Mouse (Mus musculus) cerebellum, adult 8-10 months (tissue): ENCODE data around the gene Sertad1.

Experiments used
- DNase-seq: peaks from one replicate; pipeline ENCODE4 v3.0.0; 2022

Gene Sertad1

DNA sequence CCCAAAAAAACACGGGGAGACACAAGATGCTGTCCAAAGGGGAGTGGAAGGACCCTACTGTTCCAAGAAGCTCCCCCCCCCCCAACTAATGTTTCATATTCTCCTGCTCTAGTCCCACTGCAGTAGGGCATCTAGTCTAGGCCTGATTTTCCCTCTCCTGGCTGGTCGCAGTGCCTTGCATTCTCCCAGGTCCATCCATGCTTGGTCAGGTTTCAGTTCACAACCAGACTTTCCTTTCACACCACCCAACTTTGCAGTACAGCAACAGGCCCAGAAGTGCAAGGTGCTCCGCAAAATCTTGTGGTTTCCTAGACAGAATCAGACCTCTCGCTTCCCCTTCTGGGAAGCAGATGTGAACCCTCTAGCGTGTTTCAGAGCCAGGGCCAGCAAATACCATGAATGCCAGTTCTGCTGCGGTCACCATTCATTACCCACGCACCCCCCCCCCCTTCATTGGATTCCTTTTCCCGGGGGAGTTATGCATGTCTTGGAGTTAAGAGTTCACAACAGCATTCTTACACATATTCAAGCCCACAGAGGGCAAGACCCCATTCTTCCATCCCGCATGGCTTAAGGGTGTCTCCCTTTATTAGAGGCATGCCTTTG, 20.2 kb downstream of the Sertad1 start:
- no peak for DNase-seq

DNA sequence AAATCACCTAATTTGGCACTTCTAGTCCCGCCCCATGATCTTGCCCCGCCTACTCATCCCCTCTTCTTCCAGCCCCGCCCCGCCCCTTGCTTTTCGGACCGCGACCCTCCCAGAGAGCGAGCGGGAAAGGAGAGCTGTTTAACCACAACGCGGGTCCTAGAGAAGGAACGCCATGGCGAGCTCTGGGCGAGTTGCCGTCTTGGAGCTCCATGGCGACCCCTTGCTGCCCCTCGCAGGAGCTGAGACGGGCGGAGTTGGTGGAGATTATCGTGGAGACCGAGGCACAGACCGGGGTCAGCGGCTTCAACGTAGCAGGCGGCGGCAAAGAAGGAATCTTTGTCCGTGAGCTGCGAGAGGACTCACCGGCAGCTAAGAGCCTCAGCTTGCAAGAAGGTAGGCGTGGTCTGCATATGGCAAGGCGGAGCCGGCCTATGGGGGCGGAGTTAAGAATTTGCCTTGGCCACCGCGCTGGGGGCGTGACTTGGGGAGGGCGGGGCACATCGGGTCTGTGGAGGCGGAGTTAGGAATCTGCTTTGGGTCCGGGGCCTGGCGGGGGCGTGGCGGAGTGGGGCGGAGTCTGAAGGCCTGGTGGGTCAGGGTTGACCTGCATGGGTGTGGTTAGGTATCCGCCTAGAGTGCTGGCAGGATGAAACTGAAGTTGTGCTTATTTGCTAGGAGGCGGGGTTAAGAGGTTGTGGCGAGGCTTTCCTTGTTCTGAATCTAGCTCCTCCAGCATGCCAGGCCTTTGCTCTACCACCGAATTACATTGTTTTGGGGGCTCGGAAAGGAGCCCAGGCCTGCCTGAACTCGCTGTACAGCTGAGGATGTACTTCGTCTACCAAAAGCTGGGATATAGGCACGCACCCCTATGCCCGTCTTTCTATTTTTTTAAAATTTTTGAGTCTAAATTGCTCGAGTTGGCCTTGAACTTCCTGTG, 21.3 kb downstream of the Sertad1 start:
- peak; percentile 94 for DNase-seq

DNA sequence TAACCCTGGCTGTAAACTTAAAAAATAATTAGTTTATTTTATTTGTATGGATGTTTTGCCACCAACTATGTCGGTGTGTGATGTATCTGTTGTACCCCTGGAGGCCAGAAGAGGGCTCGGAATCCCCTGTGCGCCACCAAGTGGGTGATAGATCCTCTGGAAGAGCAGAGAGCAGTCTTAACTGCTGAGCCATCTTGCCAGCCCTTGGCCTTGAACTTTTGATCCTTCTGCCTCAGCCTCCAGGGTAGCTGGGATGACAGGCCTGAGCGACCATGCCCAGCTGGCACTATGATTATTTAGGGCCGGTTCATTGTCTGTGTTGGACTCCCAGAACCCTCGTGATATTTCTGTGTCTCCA, 21.9 kb downstream of the Sertad1 start:
- peak; percentile 54 for DNase-seq

DNA sequence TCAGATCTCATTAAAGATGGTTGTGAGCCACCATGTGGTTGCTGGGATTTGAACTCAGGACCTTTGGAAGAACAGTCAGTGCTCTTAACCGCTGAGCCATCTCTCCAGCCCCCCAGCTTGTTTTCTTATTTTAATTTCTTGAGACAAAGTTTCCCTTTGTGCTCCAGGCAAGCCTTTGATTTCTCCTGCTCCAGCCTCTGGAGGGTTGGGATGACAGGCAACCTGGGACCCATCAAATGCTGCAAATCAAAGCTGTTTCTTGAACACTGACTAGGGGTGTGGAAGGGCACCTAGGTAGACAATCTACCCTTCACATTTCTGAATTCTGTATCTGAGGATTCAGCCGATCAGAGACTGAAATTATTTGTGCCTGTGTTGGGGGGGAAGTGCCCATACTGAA, 24.1 kb downstream of the Sertad1 start:
- DNase-seq: no peak

GRCm38 (mm10) chr7:27514961-27515360, 28.3 kb downstream of the Sertad1 start:
- no peak for DNase-seq

DNA sequence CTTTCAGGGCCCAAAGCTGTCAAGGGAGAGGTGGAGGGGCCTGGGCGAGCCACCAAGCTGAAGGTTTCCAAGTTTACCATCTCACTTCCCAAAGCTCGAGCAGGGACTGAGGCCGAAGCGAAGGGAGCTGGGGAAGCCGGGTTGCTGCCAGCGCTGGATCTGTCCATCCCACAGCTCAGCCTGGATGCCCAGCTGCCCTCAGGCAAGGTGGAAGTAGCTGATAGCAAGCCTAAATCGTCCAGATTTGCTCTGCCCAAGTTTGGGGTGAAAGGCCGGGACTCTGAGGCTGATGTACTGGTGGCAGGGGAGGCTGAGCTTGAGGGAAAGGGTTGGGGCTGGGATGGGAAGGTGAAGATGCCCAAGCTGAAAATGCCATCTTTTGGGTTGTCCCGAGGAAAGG, 31.6 kb downstream of the Sertad1 start:
- no peak for DNase-seq

DNA sequence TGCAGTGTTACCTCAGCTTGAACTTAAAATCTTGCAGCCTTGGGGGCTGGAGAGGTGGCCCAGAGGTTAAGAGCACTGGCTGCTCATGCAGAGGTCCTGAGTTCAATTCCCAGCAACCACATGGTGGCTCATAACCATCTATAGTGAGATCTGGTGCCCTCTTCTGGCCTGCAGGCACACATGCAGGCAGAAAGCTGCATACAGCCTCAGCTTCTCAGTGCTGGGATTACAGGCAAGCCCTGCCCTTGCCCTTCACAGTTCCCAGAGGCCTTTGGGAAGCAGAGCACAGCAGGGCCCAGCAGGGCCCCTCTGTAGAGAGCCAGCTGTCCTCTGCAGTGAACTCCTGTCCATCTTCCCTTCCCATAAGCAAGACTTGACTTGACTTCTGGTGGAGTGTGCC, 33.4 kb downstream of the Sertad1 start:
- DNase-seq: no peak

DNA sequence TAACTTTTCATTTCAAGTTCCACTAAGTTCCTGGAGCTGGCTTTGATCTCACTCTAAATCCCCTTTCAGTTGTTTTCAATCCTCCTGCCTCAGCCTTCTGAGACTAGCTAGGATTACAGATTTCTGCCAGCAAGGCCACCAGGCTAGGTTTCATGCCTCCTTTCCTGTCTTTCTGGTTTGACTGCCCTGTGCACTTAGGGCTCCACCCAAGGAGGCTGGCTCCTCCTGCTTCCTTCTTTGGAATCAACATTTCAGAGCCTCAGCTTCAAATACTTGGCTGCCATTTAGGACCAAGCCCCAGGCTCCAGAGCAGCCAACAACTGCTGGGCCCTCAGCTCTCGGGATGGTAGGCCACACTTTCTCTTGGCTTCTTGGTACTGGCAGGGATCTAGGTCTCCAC, 33.9 kb downstream of the Sertad1 start:
- DNase-seq: no peak

DNA sequence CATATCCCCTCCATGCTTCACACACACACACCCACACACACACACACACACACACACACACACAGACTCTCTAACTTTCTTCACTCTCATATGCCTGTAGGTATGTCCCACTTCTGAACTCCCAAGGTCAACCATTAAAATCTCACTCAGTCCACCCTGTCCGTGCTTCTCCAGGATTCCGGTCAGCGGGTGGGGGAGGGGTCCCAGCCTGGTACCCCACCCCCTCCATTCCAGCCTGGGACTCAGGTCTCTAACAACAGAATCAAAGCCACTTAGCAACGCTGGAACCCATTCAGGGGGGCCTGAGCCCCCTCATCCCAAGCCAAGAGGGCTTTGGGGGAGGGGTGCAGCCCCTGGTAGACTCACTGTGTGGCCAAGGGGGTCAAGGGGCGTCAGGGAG, 36.3 kb downstream of the Sertad1 start, which contains the start of gene Hipk4:
TSS of gene Hipk4 (plus strand) at position 301 of the 400 bp plus-strand sequence.
- DNase-seq: no peak

- DNase-seq: no peak
Observed at GRCm38 (mm10) chr7:27523805-27524204, 37.1 kb downstream of the Sertad1 start.

- peak; percentile 77 for DNase-seq
Observed at GRCm38 (mm10) chr7:27526039-27526827, 39.5 kb downstream of the Sertad1 start.

- no peak for DNase-seq
Observed at GRCm38 (mm10) chr7:27529070-27529469, 42.4 kb downstream of the Sertad1 start.

DNA sequence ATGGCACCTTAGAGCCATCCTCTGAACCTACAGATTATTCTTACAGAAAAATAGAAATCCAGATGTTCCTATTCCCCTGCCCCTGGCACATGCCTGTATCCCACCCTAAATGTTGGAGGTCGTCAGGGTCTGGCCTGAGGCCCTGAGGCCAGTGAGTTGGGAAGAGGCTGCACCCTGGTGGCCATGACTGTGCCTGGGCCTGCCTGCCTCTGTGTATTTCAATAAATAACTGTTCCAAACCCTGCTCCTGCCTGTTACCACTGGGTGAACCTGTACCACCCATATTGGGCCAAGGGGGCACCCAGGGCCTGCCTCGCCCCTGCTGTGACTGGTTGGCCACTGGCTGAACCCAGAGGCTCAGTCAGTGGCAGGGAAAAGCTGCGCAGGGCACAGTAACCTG, 44.2 kb downstream of the Sertad1 start:
- DNase-seq: no peak

- DNase-seq: no peak
Observed at GRCm38 (mm10) chr7:27531707-27532106, 45.0 kb downstream of the Sertad1 start.

DNA sequence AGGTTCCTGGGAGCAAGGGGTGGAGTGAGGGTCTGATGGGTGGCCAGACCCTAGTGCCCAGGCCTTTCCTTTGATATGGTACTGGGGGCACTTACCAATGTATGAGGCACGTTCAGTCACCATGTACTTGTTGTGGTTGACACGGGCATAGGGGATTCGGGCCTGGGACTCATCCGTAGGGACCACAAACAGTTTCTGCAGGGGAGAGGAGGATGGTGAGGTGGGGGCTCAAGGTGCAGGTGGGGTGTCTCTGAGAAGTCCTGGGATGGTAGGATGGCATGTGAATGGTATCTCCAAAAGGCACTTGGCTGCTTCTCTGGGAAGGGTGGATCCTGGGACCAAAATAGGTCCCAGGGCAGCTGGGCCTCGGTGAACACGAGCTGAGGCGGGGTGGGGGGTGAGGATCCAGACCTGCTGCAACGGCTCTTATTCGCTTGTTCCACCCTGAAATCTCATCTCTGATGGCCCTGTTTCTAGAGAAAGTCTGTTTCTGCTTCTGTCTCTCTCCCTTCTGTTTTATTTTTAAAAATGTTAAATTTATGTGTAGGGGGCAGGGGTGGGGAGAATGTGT, 45.9 kb downstream of the Sertad1 start:
- no peak for DNase-seq

GRCm38 (mm10) chr7:27535386-27535785, 48.7 kb downstream of the Sertad1 start:
- no peak for DNase-seq

DNA sequence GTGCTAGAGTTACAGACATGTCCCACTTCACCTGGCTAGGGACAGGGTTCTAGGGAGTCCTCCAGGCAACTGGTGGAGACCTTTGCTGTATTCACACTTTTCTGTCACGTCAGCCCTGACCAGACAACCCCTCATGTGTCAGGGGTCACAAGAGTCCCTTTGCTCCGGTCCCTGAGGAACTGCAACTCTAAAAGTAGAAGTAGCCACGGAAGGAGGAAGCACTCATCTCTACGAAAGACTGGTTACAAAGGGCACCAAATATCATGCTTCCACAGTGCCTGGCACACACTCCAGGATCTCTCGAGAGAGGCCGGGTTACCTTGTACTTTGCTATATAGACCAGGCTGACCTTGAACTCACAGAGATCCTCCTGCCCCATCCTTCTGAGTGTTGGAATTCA, 49.9 kb downstream of the Sertad1 start:
- DNase-seq: no peak

- DNase-seq: no peak
Observed at GRCm38 (mm10) chr7:27537998-27538397, 51.3 kb downstream of the Sertad1 start.

DNA sequence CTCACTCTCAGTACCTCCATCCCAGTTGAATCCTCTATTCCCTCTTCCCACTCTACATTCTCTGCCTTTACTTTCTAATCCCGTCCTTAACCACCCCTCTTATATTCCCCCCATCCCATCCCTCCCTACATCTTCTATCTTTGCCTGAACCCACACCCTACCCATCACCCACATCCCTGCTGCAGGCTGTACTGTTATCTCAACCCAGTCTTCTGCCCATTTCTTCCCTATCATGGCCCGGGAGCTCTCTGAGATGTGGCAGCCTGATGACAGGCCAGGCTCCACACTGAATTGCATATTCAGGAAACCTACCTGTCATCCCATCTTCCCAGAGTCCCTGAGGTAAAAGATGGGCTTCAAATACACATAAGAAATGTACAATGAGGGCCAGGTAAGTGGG, 52.1 kb downstream of the Sertad1 start:
- DNase-seq: no peak
